Mouse (Mus musculus): ENCODE results near the gene Tk2.
"Not testable (repeated sequence)": the region's sequence is repeated elsewhere in the genome, so short reads cannot be mapped to it uniquely, and the experiment has no call there.

Gene Tk2

DNA sequence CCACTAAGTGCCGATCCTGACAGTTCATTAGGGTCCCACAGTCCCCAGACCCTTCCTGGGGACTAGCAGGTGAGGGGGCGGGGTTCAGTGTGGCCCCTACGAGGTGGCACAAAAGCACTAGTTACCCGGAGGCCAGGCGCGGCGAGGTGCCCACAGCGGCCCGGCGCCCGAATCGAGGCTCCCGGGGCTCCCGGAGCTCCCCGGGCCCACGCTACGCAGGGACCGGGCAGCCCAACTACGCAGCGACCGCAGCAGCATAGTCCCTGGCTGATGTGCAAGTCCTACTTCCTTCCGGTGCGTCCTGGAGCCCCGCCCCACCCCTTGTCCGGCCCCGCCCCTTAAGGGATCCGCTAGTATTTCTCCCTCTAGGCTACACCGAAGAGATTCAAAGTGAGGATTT, at the start of gene Tk2:
TSS of gene Tk2 (minus strand) at position 283 of the 400 bp plus-strand sequence.
- DNase-seq (ENCODE audit: low spot score in 2 of 2), result peak; percentile 52 to 68

DNA sequence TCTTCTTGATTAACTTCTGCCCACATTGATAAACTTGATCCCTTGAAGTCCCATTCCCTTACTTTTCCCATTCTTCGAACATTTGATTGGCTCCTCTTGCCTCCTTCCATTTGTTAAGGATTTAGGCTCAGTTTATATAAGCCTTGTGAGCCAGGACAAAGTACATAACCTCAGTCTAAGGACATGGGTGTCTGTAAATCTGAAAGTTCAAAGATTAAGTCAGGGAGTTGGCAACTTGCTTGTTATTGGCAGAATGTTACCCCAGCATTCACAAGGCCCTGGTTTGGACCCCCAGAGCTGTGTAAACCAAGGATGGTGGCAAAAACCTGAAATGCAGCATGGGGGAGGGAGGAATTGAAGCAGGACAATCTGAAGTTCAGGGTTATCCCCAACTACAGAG, 46.0 kb upstream of the Tk2 start:
- DNase-seq (ENCODE audit: low spot score in 2 of 2), result no peak

DNA sequence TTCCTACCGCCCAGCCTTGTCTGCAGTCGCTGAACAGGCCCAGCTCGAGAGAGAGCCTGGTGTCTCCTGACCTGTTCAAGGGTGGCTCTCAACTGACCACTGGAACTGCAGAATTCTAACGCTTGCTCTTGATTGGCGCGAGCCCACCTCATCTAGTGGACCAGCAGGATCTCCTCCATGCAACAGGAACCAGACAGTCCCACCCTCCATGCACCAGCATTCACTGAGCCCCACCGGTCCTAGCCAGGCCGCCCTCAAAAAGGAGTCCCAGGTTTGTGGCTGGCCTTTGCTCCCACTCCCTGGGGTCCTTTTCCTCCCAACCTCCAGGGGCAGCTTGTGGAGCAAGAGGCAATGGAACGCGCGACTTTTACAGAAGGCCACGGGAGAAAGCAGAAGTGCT, 44.7 kb upstream of the Tk2 start, which contains the start of gene Cmtm2a:
TSS of gene Cmtm2a (minus strand) at position 101 of the 400 bp plus-strand sequence.
- DNase-seq (ENCODE audit: low spot score in 2 of 2), result not testable (repeated sequence)

DNA sequence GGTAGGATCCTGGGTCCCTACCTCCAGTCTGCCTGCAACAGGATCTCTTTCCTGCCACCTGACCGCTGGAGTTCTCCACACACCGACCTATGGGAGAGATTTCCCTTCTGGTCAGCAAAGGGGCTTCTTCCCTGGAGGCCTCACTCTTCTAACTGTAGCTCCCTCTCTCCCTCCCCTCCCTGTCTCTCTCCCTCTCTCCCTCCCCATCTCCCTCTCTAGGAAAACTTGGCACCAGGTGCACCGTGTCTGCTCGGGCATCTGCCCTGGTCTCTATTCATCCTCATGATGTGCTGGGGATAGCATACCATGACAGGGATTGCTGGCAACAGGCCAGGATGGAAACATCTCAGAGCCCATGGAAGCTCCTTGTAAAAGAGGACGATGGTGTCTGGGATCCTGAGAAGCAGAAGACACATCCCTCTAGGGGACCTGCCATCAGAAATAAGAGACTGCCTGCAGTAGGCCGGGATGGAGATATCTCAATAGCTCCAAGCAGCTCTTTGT, 20.6 kb upstream of the Tk2 start:
- no peak for DNase-seq (ENCODE audit: low spot score in 2 of 2)

DNA sequence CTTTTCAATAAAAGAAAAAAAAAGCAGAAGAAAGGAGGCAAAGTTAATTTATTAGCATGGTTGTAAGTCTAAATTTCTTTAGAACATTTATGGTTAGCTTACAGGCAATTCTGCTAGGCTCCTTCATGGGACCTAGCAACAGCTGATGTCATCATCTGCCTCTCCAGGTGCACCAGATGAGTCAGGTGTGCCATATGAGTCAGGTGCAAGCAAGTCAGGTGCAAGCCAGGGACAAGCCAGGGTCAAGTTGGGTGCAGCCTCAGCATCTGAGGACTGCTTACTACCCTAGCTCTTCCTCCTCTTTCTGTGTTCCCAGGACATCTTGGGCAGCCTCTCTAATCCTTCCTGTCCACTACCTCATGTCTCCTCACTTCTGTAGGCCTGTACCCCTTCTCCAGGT, 20.0 kb upstream of the Tk2 start:
- no peak for DNase-seq (ENCODE audit: low spot score in 2 of 2)

DNA sequence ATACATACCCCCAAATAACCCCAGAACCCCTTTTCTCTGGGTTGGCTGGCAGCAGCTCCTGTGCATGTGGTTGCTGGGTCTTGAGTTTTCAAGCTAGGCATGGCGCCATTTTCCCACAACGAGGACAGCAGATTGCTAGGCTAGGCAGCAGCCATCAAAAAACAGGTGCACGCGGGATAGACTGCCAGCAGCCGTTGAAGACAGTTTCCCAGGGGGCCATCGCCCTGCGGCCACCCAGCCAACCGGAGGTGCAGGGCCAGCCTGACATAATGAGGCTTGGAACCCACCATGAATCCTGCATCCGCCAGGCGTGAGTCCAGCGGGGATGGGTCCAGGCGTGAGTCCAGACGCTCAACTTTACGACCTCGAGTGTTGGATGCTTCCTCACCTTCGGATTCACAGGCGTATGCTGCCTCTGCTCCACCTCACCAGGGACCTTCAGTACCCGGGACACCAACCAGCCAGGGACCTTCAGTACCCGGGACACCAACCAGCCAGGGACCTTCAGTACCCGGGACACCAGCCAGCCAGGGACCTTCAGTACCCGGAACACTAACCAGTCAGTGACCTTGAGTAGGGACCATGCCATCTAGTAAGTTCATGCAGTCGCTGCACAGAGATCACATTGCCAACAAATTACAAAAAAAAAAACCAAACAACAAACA, 16.0 kb upstream of the Tk2 start:
- not testable (repeated sequence) for DNase-seq (ENCODE audit: low spot score in 2 of 2)

DNA sequence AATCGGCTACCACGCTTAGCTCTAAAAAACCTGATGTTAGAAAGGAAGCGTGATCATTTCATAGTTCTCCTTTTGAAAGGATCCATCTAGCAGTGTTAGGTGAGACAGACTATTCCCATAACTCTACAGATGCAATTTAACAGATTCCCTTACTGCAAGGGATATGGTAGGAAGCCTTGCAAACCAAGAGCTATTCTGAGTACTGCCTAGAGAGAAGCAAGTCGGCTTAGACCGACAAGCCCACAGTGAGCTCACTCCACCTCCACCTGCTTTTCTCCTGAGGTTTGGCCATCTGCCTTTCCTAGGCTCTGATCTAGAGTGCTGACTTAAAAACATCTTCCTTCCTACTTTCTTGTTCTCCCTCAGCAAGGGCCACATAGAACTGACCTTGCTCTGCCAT, 13.4 kb upstream of the Tk2 start:
- DNase-seq (ENCODE audit: low spot score in 2 of 2), result not testable (repeated sequence)

DNA sequence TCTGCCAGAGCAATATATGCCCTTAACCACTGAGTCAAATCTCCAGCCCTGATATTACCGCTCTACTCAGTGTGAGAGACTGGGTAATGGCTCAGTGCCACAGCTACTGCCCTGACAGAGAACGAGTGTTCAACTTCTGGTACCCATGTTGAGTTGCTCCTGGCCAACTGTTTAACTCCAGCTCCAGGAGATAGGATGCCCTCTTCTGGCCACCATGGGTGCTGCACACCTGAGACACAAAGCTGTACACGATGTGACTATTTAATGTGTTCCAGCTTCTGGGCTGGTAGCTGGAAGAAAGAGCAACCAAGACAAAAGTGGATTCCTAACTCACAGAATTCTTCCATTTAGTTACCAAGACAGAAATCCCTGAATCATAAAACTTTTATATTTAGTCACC, 4.7 kb upstream of the Tk2 start:
- no peak for DNase-seq (ENCODE audit: low spot score in 2 of 2)

DNA sequence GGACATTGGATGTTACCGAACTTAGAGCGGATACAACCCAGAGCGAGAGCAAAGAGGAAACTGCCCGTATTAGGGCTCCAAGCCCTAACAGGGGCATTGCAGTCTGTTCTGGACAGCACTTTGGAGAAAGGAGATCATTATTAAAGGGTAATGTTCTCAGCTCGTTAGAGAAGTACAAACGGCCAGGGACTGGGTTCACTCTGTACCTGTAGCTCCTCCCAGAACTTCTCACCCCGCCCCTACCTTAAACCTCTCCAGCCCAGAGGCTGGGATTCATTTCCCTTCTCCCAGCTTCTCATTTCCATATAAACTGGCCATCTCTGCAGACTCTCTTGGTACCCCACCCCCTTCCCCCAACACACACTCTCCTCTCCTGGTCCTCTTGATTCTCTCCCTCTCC, 3.1 kb upstream of the Tk2 start:
- no peak for DNase-seq (ENCODE audit: low spot score in 2 of 2)

DNA sequence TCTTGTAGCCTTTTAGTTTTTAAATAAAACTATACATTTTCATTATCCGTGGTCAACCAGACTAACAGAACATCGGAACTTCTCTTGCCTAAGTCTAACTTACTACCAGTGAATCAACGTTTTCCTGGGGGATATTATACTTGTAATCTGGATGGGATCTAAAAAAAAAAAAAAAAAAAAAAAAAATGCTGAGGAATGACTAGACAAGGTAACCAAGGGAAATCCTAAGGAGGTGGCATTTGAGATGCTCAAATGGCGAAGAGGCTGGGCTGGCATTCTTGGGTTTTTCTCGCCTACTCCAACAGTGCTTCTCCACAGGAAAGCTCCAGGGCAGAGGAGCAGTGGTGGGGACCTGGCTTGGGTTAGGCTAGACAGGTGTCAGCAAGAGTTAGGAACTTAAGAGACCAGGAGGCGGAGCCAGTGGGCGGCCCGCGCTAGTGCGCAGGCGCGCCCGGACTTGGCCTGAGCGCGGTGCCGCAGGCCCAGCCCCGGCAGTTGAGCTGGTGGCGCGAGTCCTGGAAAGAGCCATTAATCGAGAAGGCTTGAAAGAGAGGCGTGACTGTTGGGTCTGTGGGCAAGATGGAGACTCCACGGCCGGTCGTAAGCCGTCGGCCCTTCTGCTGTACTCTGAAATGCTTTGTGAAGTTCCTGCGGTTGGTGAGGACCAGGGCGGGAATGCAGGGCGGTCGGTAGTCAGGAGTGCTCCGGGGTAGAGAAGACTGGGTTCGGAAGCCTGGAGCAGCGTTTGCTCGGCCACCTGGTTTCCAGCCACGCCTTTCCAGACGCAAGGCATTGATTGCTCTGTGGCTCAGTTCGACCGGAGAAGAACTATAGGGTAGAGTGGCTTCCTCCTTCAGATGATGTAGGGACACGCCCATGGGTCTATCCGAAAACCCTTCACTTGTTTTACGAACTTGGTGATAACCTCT, 2.3 kb upstream of the Tk2 start, which contains the start of gene Cklf:
TSS of gene Cklf (plus strand) at position 423 of the 929 bp plus-strand sequence.
- DNase-seq (ENCODE audit: low spot score in 2 of 2), result peak; percentile 57 to 59

DNA sequence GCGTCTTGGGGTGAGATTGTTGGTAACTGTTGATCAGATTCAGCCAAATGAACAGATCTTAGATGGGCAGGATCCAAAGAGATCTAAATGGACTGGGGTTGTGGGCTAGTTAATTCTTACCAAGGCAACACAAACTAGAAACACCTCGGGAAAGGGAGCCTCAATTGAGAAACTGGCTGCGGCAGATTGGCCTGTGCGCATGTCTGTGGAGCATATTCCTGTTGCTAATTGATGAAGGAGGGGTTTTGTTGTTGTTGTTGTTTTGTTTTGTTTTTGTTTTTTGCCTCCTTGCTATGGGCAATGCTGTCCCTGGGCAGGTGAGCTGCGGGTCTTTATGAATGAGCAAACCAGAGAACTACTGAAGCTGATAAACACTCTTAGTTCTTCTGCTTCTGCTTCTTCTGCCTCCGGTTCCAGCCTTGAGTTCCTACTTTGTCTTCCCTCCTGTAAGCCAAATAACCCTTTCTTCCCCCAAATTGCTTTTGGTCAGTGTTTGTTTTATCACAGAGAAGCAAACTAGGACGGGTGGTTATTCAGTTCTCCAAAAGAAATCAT, 1.2 kb upstream of the Tk2 start:
- DNase-seq (ENCODE audit: low spot score in 2 of 2), result no peak

DNA sequence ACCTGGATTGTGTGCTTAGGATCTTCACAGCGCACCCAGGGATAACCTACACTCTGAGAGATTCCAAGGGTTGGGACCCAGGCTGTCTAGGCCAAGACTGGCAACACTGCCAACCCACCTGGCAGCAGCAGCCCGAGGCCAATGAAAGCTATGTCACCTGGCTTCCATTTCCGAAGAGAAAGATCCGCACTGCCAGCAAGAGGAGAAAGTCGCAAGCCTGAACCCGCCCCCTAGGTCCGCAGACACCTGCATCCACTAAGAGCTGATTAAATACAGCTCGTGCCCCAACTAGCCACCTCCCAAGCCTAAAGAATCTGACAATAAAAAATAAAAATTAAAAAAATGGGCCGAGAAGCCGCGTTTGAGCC, 466 bp downstream of the Tk2 start:
- no peak for DNase-seq (ENCODE audit: low spot score in 2 of 2)

DNA sequence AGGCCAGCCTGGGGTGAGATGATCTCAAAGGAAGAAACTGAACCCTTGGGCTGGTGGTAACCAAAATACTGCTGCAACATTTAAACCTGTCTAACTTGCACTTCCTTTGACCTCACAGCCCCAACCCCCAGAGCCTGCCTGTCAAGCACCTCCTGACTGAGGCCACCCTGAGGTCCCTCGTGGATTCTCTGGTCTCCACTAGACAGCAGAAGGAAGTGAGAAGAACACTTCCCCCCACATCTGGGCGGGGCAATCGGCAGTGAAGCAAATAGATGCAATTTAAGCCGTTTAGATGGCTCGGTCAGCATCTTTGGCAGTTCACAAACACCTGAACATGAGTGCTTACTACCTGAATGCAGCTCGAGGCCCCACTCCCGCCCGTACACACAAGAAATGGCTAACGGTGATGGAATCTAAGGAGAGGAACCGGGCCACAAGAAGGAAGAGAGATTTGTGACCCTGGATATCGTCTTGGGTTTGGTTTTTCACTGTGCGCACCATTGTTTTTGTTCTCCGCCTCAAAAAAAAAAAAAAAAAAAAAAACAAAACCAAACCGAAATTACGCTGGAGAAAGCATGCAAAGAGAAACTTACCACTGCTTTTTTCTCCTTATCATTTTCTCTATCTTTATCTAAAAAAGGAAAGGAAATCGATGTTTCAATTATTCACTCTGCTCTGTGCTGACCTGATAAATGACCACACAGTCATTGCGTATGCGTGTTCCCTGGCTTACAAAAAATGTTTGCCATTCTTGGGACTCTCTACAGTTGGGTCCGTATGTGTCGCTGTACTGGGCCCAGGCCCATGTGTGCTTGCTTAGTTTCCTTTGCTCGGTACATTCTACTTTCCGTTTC, 1.1 kb downstream of the Tk2 start:
- no peak for DNase-seq (ENCODE audit: low spot score in 2 of 2)

DNA sequence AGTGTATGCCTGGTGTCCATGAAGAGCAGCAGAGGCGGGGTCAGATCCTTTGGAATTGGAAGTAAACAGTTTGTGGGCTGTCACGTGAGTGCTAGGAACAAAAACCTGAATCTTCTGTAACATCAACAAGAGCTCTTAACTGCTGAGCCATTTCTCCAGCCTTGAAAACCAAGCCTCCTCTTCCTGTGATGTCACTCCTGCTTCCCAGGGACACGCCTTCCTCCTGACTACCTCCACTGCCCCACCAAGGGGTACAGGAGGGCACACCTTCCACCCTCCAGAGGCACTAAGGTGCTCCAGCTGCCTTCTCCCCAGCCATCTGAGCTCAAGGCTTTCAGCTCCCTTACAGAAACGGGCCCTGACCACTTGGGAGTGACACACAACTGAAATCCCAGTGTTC, 1.7 kb downstream of the Tk2 start:
- no peak for DNase-seq (ENCODE audit: low spot score in 2 of 2)

DNA sequence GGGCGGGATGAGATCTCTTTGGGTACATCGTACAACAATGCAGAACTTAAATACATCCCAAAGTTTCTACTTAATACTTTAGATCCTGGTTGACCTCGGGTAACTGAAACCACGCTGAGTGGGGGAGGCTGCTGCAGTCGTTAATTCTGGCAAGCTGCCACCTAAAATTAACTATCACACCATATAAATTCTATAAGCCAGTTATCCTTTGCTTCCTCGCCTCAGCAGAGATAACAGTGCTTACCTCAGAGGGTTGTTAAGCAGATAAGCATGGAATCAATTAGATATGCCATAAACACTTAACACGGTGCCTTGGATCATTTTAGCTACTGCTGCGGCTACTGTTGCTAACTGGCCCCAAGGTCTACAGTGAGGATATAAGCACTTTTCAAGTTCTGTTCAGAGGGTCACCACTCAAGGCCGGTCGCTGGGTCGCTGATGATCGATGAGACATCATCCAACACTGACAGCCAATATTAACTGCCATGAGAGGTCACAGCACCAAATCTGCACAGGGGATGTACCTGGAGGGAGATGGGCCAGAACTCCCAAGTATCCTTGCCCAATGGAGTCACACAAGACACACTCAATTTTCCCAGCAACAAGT, 6.2 kb downstream of the Tk2 start:
- no peak for DNase-seq (ENCODE audit: low spot score in 2 of 2)

DNA sequence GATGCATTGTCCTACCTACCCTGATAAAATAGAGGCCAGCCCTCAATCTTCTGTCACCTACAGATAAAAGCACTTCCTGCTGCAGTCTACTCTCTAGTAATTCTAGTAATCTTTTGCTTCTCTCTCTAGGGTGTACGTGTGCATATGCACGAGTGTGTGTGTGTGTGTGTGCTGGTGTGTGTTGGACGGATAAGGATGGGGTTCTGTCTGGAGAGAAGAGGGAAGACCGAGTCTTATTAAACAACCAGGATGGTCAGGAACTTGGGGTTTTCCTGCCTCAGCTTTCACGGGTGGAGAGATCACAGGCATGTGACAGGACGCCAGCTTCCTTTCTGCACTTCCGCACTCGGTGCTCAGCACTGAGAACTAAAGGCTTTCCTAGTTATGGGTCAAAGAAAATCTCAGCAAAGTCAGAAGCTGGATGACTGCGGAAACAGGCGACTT, 8.9 kb downstream of the Tk2 start:
- no peak for DNase-seq (ENCODE audit: low spot score in 2 of 2)

DNA sequence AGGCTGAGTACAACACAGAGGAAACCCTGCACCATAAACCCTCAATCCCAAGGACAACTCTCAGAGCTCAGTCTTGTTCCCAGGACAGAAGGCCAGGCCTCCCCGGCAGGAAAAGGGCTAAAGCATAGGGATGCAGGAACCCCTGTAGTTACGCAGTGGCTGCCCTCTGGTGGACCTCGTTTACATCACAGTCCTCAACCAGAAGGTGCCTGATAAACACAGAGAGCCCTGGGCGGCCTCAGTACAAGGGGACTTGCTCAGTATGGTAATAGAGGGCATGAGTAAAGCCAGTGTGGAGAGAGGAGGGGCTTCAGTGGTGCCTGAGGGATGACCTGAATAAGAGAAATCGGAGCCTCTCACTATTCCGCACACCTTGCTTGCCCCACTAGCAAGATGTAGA, 13.8 kb downstream of the Tk2 start:
- no peak for DNase-seq (ENCODE audit: low spot score in 2 of 2)

DNA sequence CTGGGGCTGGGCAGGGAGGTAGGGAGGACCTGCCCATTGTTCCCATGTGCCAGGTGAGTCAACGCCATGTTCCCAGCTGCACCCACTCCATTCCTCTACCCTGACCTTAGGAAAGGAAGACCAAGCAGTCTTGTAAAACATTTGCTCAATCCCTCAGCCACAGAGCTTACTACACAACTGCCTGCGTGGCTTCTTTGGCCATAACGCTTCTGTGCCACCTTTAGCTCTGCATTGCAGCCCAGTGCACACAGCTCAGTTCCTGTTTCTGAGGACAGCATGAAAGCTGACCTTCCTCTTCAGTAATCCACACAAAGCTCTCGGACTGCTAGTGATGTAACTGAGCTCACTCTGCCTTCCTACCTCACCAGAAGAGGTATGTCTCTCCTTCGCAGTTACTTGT, 15.4 kb downstream of the Tk2 start:
- DNase-seq (ENCODE audit: low spot score in 2 of 2), result no peak

DNA sequence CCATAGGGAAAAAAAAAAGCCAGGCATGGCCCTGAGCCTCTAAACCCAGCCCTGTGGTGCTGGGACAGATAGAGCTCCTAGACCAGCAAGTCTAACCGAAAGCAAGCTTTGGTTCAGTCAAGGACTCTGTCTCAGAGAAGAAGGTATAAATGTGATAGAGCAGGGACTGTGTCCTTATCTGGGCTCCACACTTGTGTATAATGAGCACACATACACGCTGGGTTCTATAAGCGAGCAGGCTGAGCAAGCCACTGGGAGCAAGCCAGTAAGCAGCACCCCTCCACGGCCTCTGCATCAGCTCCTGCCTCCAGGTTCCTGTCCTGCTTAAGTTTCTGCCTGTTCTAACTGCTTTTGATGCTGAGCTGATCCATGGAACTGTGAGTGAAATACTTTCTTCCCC, 16.3 kb downstream of the Tk2 start:
- no peak for DNase-seq (ENCODE audit: low spot score in 2 of 2)

DNA sequence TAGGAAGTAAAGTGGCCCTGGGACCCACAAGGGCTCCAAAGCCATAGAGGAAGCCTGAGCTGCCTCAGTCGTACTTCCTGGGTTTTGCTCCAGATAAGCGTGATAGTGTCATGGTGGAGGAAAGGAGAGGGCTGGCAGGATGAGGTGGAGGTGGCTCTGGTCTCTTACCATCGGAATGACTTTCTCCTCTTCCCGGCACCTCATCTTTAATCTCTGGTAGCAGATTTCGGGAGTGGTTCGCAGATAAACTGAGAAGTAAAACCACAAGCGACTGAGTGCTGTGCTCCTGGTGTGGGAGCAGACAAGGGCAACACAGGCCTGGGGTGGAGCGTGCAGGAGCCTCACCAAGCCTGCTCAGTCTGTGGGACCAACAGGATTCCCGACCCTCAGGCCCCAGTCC, 18.0 kb downstream of the Tk2 start:
- DNase-seq (ENCODE audit: low spot score in 2 of 2), result no peak

DNA sequence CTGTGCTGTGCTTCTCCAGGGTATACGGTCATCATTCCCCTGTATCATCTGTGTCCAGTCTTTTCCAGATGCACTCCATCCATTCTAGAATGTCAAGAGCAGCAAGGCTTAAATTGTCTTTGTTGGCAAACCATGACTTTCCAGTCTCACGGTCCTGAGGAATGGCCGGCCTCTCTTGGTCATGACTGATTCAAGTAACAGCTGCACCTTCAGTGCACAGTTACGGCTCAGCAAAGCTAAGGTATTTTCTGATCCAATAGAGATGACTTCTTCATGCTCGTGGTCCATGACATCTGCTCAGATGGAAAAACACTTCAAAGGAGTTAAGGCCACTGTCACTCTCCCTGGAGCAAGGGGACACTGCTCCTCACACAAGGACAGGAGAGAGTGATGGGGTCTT, 21.3 kb downstream of the Tk2 start:
- no peak for DNase-seq (ENCODE audit: low spot score in 2 of 2)
